Mouse (Mus musculus) thymus, postnatal 0 days (tissue): Measurements from ENCODE around the gene F10. TPM values are rescaled to one million over a fixed set of nuclear protein-coding genes. Genes with fewer than 3 reads are reported as not detected.

Experiments used
- DNase-seq: peaks from one replicate; pipeline ENCODE4 v3.0.0-alpha.2; 2015; ENCODE audit warnings: low spot score
- polyA plus RNA-seq: library from polyadenylated mRNA; unstranded; fragments of >200 nt; fragmentation: Nextera tagmentation; extraction: Ambion mirVana; gene quantifications from 2 replicates; pipeline ENCODE4 v1.2.1, GENCODE M21; 2015

F10 gene
- polyA plus RNA-seq = 0.58 and 0.69 TPM in 2 replicates

DNA sequence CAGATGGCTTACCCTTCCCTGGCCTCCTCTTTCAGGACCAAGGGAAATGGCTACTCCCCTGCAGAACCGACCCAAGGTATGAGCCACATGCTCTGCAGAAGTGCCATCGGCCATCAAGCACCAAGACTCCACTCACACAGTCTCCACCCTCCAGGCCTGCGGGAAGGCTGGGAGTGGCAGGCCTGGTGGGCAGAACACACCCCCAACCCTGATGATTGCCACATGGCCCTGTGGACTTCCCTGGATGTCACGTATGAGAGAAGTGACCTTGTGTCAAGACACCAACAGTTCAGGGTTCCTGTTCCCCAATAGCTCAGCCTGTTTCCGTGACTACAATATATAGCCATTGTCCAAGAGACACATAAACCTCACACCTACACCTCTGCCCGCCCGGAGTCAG, at the start of gene F10:
TSS of gene F10 (plus strand) at position 294 of the 400 bp plus-strand sequence.
- no peak for DNase-seq

DNA sequence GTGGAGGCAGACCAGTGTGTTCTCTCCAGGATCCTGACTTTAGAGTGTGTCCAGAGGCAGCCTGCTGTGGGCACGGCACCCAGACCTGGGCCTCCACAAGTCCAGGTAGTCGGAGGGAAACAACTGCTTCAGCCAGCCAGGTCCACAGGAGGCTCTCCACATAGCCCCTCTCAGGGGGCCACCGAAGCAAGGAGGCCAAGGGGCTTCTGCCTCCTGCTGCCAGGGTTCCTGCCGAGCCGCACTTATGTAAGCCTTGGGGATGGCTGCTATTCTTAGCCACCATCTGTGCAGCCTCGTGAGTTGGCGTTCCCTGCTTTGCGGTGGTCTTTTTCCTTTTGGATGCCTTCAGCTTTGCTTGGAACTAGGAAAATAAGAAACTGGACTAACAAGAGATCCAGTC, 49.5 kb upstream of the F10 start:
- no peak for DNase-seq

DNA sequence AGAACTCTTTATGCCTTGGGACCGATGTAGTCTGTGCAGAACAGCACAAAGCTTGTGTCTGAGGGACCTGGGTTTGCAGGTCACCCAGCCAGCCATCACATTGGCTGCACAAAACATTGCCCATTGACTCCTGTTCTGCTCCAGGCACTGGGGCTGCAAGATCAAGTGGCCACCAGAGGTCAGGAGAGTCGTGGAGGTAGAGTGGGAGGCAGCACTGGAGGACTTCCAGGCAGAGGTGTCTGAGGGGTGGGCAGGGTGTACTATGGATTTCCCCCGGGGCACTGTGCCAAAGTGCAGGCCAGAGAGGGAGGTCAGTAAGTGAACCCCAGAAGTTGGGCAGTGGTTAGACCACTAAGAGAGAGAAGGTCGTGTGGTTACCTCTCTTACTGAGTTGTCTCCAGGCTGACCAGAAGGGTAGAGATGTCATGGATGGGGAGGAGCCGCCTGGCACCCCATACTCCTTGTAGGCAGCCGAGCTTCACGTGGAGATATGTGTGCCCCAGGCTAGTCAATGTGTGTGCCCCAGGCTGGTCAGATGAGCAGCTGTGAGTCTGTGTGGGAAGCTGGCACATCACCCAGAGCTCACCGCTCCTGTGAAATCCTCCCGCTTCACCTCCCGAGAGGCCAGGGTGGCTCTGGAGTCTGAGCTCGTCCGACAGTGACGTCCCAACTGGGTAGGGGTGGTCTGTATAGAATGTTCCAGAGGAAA, 48.2 kb upstream of the F10 start:
- DNase-seq = no peak

DNA sequence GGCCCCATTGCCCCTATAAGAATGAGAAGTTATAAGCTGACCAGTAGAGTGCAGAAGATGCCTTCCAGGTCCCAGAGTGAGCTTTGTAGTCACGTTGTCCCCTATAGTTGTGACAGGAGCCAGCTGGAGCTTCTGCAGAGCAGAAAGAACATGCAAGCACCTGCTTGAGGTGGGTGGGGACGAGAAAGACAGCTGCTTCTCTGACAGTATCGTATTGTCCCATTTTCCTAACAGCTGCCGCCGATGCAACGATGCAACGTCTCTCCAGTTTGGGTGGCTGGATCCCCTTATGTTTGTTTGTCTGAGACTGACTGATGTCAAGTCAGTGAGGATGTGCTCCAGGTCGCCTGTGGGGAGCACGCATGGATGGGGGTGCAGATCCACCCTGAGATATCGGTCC, 45.7 kb upstream of the F10 start:
- no peak for DNase-seq

DNA sequence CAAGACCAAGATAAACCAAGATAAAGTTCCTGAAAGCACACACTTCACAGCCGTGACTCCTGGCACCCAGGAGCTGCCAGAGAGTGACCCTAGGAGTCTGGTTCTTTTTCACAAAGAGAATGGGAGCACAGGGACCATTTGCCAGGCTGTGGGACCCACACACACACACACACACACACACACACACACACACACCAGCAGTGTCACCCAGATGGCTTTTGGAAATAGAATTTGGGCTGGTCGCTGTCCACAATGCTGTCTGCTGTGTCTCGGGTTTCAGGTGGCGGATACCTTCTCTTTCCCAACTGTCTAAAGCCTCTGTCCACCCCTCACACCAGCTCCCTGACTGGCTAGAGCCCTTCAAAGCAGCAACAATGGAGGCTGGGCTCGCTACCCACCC, 42.6 kb upstream of the F10 start:
- DNase-seq = no peak

DNA sequence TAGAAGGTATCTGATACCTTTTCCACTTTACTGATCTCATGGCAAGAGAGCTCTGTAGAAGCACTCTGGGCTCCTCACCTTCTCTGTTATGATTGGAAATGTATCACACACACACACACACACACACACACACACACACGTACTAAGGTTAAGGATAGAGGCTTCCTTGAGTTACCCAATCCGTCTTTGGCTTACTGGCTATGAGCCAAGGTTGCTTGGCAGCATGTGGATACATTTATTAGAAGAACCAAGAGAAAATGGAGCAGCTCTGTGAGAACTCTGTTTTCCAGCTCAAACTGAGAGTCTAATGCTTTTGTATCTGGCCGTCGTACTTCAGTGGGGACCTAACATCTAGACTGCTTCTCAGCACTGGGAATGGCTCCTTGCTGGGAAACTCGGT, 41.6 kb upstream of the F10 start:
- no peak for DNase-seq

DNA sequence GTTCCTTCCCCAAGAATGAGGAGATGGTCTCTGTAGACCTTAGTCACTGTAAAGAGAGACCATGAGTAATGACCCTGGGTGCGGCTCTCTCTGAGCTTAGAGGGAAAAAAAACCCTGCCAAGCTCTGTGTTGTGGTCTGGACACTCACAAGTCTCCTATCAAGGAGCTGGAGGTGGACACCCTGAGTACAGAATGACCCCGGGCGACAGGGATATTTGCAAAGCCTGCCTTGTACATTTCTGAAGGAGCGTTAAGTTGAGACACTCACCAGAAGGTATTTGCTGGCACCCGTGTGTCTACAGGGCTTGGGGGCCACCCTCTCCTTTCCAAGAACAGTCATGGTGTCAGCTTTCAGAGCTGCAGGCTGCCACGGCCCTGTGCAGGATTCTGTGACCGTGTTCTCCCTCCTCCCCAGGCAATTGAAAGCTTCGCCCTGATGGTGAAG, 40.3 kb upstream of the F10 start:
- DNase-seq = no peak

DNA sequence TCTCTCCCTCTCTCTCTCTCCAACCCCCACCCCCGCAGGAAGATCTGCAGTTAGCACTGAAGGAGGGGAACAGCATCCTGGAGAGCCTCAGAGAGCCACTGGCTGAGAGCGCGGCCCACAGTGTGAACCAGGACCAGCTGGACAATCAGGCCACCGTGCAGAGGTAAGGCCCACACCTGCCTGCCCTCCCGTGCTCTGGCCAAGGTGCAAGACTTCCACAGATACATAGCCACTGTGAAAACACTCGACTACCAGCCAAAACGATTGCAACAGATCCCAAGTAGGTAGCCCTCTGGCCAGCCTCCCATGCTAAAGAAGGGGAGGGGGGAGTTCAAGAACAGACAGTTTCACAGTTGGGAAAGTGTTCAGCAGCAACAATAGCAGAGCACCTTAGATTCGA, 38.8 kb upstream of the F10 start:
- no peak for DNase-seq

DNA sequence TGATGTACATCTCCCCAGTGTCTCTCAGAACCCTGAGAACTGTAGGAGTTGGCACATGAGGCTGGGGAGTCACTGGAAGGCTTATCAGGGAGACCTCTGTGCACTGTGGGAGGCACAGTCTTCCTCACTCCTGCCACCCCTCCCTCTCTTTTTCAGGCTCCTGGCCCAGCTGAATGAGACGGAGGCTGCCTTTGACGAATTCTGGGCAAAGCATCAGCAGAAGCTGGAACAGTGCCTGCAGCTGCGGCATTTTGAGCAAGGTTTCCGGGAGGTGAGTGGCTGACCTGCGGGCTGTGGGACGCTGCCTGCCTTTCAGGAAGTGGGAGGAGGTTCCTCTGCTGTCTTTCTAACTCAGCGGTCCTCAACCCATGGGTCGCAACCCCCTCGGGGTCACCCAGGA, 37.3 kb upstream of the F10 start:
- no peak for DNase-seq

DNA sequence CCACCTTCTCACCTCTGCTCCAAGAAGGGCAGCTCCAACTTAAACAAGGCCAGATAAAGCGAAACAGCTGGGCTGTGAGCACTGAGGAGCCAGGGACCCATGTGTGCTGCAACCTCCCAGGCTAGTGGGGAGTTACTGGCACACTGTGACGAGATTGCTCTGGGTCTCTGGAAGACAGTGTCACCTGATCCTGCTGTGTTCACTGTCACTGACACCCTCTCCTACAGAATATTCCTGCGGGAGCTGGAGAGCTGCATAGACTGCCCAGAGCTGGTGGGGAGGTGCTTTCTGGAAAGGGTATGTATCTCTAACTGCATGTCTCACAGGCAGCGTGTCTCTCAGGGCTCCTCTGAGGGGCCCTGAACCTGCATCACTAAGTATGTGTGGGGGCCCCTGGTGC, 29.6 kb upstream of the F10 start:
- no peak for DNase-seq

DNA sequence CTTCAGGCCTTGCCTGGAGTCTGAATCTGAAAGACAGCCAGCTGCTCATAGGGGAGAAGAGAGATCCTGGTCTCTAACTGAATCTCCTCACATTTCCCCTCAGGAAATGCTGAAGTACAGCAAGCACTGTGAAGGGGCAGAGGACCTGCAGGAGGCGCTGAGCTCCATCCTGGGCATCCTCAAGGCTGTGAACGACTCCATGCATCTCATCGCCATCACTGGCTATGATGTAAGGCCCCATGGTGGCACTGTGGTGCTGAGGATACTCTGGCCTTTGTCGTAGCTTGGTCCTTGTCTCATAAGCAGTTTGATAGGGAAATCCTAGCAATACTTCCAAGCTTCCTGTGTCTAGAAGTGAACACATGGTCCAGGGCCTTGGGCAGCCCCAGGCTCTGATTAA, 26.8 kb upstream of the F10 start:
- DNase-seq = no peak

DNA sequence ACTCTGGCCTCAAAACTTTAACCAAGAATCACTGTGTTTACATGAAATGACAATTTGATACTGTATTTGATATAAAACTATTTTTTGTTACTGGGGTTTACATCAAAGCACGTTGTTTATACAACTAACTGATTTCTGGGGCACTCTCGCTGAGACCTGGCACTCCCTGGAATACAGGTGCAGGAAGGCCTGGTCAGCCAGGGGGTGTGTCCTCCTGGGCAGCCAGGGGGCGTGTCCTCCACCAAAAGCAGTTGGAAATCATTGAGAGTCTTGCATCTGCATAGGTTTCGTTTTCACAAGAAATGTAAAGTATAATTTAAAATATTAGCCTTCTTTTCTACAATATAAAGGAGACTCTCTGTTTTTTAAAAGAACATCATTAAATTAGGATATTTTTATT, 17.5 kb upstream of the F10 start:
- DNase-seq = no peak

DNA sequence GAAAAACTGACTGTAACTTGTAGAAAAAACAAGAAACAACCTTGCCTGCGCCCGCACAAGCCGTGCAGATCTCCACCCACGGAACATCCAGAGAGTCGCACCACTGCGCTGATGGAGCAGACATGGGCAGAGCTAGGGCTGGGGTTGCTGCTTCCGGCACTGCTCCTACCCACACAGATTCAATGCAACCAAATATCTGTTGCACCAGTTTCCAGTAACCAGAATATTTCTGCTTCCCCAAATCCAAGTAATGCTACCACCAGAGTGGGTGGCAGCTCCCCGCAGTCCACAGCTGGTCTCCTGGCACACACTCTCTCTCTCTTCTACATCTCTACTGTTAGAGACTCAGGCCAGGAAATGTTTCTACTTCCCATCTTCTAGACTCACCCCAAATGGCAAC, 15.3 kb upstream of the F10 start:
- no peak for DNase-seq

DNA sequence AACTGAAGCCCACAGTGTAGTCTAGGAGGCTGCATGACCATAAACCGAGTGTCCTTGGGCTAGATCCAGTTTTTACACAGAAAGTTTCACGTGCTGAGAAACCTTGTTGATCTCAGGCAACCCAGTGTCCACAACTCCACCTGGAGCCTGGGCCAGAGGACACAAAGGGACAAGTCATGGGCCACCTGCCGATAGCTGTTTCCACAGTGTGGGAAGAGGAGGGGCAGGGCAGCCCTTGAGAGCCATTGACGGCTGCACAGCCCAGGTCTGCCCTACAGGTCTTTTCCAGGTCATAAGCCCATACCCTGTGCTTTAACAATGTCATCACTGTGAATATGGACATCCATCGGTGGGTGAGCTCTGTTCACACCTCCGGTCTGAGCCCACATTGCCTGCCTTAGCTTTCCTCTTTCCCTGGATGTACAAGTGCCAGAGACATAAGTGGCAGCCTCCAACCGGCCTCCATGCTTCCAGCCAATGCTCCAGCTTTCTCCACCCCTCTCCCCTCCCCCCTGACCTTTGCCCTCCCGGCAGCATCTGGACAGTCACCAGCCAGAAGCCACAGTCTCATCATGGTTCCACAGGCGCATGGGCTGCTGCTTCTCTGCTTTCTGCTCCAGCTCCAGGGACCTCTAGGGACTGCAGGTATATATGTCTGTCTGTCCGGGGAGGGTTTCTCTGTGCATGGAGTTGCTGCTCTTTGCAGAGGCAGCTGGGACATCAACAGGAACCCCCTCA, 11.5 kb upstream of the F10 start, which contains the start of gene F7:
TSS of gene F7 (plus strand) at position 548 of the 738 bp plus-strand sequence.
- no peak for DNase-seq

DNA sequence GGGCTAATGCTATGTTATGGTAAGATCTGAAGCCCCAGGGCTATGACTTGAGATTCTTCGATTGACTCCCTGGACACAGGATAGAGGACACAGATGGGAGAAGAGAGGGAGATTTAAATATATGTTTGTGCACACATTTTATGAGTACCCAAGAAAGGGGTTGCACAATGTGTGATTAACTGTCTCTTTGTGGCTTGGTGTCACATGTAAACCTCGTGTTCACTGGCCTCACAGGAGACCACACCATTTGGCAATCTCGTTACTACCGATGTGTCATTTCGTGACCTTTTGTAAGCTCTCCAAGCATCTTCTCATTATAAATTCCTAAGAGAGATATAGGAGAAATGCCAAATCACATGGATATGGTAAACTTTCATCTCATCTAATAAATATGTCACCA, 9.5 kb upstream of the F10 start:
- no peak for DNase-seq

DNA sequence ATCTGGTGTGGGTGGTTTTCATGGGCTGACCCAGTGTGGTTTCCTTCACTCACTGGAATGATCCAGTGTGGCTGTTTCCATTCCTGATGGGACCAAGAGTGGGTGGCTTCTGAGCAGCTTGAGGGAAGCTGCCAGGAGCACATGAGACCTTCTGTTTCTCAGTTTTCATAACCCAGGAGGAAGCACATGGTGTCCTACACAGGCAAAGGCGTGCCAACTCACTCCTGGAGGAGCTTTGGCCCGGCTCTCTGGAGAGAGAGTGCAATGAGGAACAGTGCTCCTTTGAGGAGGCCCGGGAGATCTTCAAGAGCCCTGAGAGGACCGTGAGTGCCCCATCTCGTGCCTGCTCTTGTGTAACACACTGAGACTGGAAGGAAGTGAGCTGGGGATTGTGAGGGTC, 8.6 kb upstream of the F10 start:
- no peak for DNase-seq

DNA sequence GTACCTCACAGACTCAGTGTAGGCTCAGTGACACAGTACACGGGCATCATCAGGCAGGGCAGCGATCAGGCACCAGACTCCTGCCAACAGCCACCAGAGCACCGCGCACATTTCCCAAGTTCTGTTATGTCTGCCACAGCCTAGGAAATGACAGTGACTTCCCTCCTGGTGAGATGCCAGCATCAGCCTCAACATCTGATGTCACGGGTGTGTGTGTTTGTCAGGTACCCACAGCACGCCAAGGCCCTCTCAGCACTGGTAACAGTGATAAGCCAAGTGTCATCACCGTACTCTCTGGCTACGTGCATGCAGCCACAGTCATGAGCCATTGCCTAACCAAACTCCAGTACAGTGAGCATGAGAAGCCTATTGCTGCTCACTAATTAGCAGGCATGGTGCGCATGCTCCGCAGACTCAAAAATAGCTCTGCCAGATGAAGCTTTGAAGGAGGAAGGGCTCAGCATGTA, 729 bp upstream of the F10 start:
- DNase-seq = no peak

DNA sequence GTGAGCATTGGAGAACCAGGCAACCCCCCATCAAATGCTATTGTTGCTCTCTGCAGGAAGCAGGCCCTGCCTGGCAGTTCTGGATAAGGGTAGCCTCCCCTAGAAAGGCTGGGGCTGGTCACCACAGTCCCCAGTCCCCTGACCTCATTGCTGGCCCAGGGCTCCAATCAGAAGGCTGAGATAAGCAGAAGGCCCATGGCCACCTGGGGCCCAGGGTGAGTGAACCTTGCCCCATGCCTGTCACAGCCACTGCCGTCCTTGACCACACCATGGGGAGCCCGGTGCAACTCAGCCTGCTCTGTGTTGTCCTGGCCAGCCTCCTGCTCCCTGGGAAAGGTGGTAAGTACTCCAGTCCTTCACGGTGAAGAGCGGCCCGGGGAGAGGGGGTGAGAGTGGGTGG, 461 bp downstream of the F10 start:
- no peak for DNase-seq

DNA sequence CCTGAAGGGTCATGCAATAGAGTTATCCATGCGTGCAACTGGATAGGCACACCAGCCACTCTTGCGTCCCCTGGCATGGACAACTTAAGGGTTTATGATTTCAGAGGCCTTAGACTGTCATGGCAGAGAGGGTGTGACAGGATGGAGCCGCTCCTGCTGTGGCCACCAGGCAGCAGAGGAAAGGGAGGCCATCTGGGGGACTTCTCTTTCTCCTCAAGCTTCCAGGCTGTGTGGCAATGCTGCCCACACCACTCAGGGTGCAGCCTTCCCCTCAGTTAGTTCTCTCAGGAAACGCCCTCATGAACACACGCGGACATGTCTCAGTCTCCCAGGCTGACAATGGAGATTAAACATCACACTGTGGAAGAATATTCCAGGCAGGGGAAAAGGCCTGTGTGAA, 1.9 kb downstream of the F10 start:
- no peak for DNase-seq

DNA sequence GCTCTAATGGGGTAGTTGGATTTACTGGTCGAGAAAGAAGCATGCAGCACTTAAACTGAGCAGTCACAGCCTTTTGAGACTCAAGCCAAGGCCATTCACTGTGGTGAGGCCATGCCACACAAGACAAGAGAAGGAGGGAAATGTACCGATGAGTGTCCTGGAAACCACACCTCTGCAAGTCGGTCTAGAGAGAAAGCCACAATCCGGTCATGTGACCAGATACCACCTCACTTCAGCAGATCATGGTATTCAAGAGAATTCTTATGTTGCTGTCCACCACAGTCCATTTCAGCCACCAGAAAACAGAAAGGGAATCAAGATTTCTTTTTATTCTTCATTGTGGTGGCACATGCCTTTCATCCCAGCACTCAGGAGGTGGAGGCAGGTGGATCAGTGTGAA, 4.4 kb downstream of the F10 start:
- DNase-seq = no peak

DNA sequence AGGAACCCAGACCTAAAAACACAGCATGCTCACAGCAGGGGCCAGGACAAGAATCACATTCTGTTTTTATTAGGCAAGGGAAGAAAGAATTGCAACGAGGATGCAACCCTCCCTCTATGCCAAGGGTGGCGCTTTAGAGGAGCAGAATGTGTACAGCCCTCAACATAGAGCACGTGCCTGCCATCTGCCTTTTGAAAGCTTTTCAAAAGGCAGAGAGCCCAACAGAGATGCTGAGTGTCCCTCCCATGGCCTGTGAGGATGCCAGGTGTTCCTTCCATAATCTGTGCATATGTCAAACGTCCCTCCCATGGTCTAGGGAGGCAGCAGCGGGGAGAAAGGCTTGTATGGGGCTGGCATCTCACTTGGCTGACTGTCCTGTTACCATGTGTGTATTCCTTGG, 10.5 kb downstream of the F10 start:
- DNase-seq = no peak

DNA sequence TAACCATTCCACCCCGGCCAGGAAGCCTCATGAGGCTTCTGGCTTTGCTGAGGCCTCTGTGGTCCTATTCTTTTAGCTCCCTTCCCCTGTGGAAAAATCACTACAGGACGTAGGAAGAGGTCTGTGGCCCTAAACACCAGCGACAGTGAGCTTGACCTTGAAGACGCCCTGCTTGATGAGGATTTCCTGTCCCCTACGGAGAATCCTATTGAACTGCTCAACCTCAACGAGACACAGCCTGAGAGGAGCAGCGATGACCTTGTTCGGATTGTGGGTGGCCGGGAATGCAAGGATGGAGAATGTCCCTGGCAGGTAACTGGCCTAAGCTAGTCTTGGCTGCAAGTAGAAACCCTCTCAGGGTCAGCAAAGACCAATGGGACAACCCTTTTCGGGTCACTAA, 13.4 kb downstream of the F10 start:
- no peak for DNase-seq

DNA sequence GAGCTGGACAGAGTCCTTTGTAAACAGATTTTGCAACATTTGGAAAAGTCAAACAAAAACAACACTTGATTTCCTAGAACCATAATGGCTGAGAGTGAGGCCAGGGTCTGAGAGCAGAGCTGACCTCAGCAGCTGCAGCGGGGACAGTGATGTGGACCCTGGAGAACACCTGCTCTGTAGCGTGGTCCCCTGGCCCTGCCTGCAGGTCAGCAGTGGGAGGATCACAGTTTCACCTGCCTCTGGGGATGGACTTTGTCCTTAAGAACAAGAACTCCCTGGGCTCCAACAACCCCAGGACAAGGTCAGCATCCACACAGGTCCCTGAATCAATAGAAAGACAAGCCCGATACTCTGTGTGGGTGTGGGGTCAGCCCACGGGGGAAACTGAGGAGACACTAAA, 20.2 kb downstream of the F10 start:
- no peak for DNase-seq
